Mouse (Mus musculus): ENCODE measurements at regions not wholly inside any gene's neighbourhood (a gene's known extent, or its start where the extent isn't known, plus 50 kb on each side); places are given as distances from the start of the nearest gene placed in this dataset.

- TF ChIP-seq CTCF (IDR thresholded peaks at IDR 0.05): no peak
- no peak for TF ChIP-seq EP300 (IDR thresholded peaks at IDR 0.05)
These were observed 228.9 kb upstream of the Pbx1 start for GRCm38 (mm10) chr1:168660956-168661355.
